ENCODE assay signal across 8 mouse cellular contexts in genomic region chr4:62506798-62507197, GRCm38 (mm10). TPM values are rescaled to one million over a fixed set of nuclear protein-coding genes. Genes with fewer than 3 reads are reported as not detected.
DNase-seq lines count a peak whose midpoint lies in the region; ATAC-seq and TF ChIP-seq lines count a peak whose summit lies in the region.

No protein-coding gene starts in this region.

- H3K27ac ChIP-seq in forebrain, postnatal 0 days (ENCODE audit: low read depth, low read length) = no peak overlapping the region
- H3K27ac ChIP-seq in forebrain, embryonic 16.5 days (ENCODE audit: low read length) = no peak overlapping the region

- no peak overlapping the region for H3K4me3 ChIP-seq in forebrain, postnatal 0 days (ENCODE audit: low read depth, low read length)
- no peak overlapping the region for H3K4me3 ChIP-seq in forebrain, embryonic 16.5 days (replicated peaks; ENCODE audit: low read length)

- H3K4me2 ChIP-seq in forebrain, postnatal 0 days (ENCODE audit: low read depth) = no peak overlapping the region
- no peak overlapping the region for H3K4me2 ChIP-seq in forebrain, embryonic 16.5 days (ENCODE audit: low read length)

- no peak for DNase-seq in forebrain, postnatal 0 days
- DNase-seq in B cell, adult 2 months = peak; percentile 34 to 41
- peak; percentile 75 for DNase-seq in c-Kit-positive CD71-positive TER-119-positive erythroid progenitor cells, embryonic 14.5 days (ENCODE audit: low spot score)
- peak; percentile 66 for DNase-seq in kidney, postnatal 10 days
- peak; percentile 57 for DNase-seq in splenic B cell, adult 2 months (ENCODE audit: low read depth, low spot score)
- no peak for DNase-seq in layer of hippocampus, postnatal 14 days (ENCODE audit: low spot score in 2 of 2)
- no peak for DNase-seq in testis, postnatal 14 days (ENCODE audit: low spot score)

- 83% methylated on average over 2 of the region's 2 CpGs for WGBS in forebrain, postnatal 0 days
- WGBS in forebrain, embryonic 16.5 days = 88% methylated on average over 2 of the region's 2 CpGs

- H3K9ac ChIP-seq in forebrain, postnatal 0 days = no peak overlapping the region
- no peak overlapping the region for H3K9ac ChIP-seq in forebrain, embryonic 16.5 days (replicated peaks; ENCODE audit: low read depth, low read length)

- H3K36me3 ChIP-seq in forebrain, postnatal 0 days (ENCODE audit: insufficient read depth) = peaks cover 44% of the 10 kb centered on the region
- H3K36me3 ChIP-seq in forebrain, embryonic 16.5 days (ENCODE audit: control insufficient read depth, insufficient read depth) = peaks cover 24% of the 10 kb centered on the region
- H3K36me3 ChIP-seq in splenic B cell, adult 2 months (ENCODE audit: control insufficient read depth, insufficient read depth, low read length, poor library complexity, severe bottlenecking) = 0 out of 2 replicates have a peak, but pooled peaks cover 3% of the 10 kb centered on the region

- H3K9me3 ChIP-seq in forebrain, postnatal 0 days (ENCODE audit: low read length) = no peaks in the 10 kb centered on the region
- no peaks in the 10 kb centered on the region for H3K9me3 ChIP-seq in forebrain, embryonic 16.5 days (ENCODE audit: control insufficient read depth, low read length)

- no peaks in the 10 kb centered on the region for H3K27me3 ChIP-seq in forebrain, postnatal 0 days (ENCODE audit: insufficient read depth, low read length)
- no peaks in the 10 kb centered on the region for H3K27me3 ChIP-seq in forebrain, embryonic 16.5 days (replicated peaks; ENCODE audit: control insufficient read depth, insufficient read depth, low read length)
- H3K27me3 ChIP-seq in splenic B cell, adult 2 months (ENCODE audit: control insufficient read depth, insufficient read depth, low read length, poor library complexity, severe bottlenecking) = no peaks in the 10 kb centered on the region

- TF ChIP-seq CTCF in forebrain, postnatal 0 days (IDR thresholded peaks at IDR 0.05; ENCODE audit: low read depth) = peak; percentile 40

- ATAC-seq in forebrain, postnatal 0 days = no peak
- no peak for ATAC-seq in forebrain, embryonic 16.5 days

- H3K4me1 ChIP-seq in forebrain, postnatal 0 days (ENCODE audit: insufficient read depth) = no peaks in the 10 kb centered on the region
- no peaks in the 10 kb centered on the region for H3K4me1 ChIP-seq in forebrain, embryonic 16.5 days (replicated peaks; ENCODE audit: control insufficient read depth, insufficient read depth, low read length)

RNA-seq across cellular contexts. Expression of gene Hdhd3, which starts 3.5 kb away (rescaled TPM):
- 3.5 and 6.6 TPM in 2 replicates for total RNA-seq in forebrain, postnatal 0 days (2014; rRNA removed)
- 4.4 and 4.6 TPM in 2 replicates for polyA plus RNA-seq in forebrain, postnatal 0 days (2015; fragmentation: Nextera tagmentation; extraction: Ambion mirVana)
- polyA plus RNA-seq in forebrain, embryonic 16.5 days (2015; fragmentation: Nextera tagmentation; extraction: Ambion mirVana) = 9.7 and 10.8 TPM in 2 replicates
- 10 to 100 TPM; 10.0 to 10.9 TPM for total RNA-seq in layer of hippocampus, postnatal 14 days (2021)

RNA-seq across cellular contexts. Expression of gene Alad, which starts 12.9 kb away (rescaled TPM):
- 35.8 and 37.6 TPM in 2 replicates for total RNA-seq in forebrain, postnatal 0 days (2014; rRNA removed)
- 74.7 and 74.9 TPM in 2 replicates for polyA plus RNA-seq in forebrain, postnatal 0 days (2015; fragmentation: Nextera tagmentation; extraction: Ambion mirVana)
- polyA plus RNA-seq in forebrain, embryonic 16.5 days (2015; fragmentation: Nextera tagmentation; extraction: Ambion mirVana) = 67.7 and 68.4 TPM in 2 replicates
- total RNA-seq in layer of hippocampus, postnatal 14 days (2021) = 10 to 100 TPM; 21.7 to 27.6 TPM

RNA-seq across cellular contexts. Expression of gene Pole3, which starts 18.1 kb away (rescaled TPM):
- 29.1 and 36.6 TPM in 2 replicates for total RNA-seq in forebrain, postnatal 0 days (2014; rRNA removed)
- 52.2 and 68.3 TPM in 2 replicates for polyA plus RNA-seq in forebrain, postnatal 0 days (2015; fragmentation: Nextera tagmentation; extraction: Ambion mirVana)
- polyA plus RNA-seq in forebrain, embryonic 16.5 days (2015; fragmentation: Nextera tagmentation; extraction: Ambion mirVana) = 81.6 and 92.0 TPM in 2 replicates
- 10 to 100 TPM; 23.8 to 26.3 TPM for total RNA-seq in layer of hippocampus, postnatal 14 days (2021)

RNA-seq across cellular contexts. Expression of gene 4933430I17Rik, which starts 18.4 kb away (rescaled TPM):
- total RNA-seq in forebrain, postnatal 0 days (2014; rRNA removed) = 0.31 and 0.38 TPM in 2 replicates
- polyA plus RNA-seq in forebrain, postnatal 0 days (2015; fragmentation: Nextera tagmentation; extraction: Ambion mirVana) = 0.50 and 0.72 TPM in 2 replicates
- polyA plus RNA-seq in forebrain, embryonic 16.5 days (2015; fragmentation: Nextera tagmentation; extraction: Ambion mirVana) = 0.58 and 0.61 TPM in 2 replicates
- total RNA-seq in layer of hippocampus, postnatal 14 days (2021) = under 1 TPM; 0.30 to 0.57 TPM

RNA-seq across cellular contexts. Expression of gene Bspry, which starts 26.9 kb away (rescaled TPM):
- total RNA-seq in forebrain, postnatal 0 days (2014; rRNA removed) = 0.15 and 0.86 TPM in 2 replicates
- polyA plus RNA-seq in forebrain, postnatal 0 days (2015; fragmentation: Nextera tagmentation; extraction: Ambion mirVana) = 0.31 and 0.51 TPM in 2 replicates
- 0.62 and 0.71 TPM in 2 replicates for polyA plus RNA-seq in forebrain, embryonic 16.5 days (2015; fragmentation: Nextera tagmentation; extraction: Ambion mirVana)
- total RNA-seq in layer of hippocampus, postnatal 14 days (2021) = under 1 TPM; 0.30 to 0.67 TPM

Comparison
In these comparisons a context has a peak if more than half of its experiments do, and no peak if none do; other contexts are left out.
1. DNase-seq: peak in B cell, adult 2 months (2 of 2), c-Kit-positive CD71-positive TER-119-positive erythroid progenitor cells, embryonic 14.5 days (single experiment), kidney, postnatal 10 days (single experiment) and splenic B cell, adult 2 months (single experiment); none in forebrain, postnatal 0 days (single experiment), layer of hippocampus, postnatal 14 days (0 of 2) and testis, postnatal 14 days (single experiment).